Mouse (Mus musculus) kidney, adult 18-20 months (tissue): ENCODE data around the gene Pgr15l.

ENCODE experiments used
- DNase-seq: peaks from one replicate; pipeline ENCODE4 v3.0.0; 2021

The Pgr15l gene

GRCm38 (mm10) chrX:97072369-97072768, at the start of gene Pgr15l:
Gene Pgr15l, plus strand, starts transcription at chrX:97072596.
- DNase-seq: no peak

GRCm38 (mm10) chrX:97027540-97027939, 44.9 kb upstream of the Pgr15l start:
- DNase-seq: no peak

- DNase-seq: no peak
Observed at GRCm38 (mm10) chrX:97069816-97070215, 2.6 kb upstream of the Pgr15l start.
